Mouse (Mus musculus): Measurements from ENCODE around the gene Padi2.

Gene Padi2

GRCm38 (mm10) chr4:140959128-140959679, 53.1 kb downstream of the Padi2 start:
- no peak for DNase-seq (ENCODE audit: low read depth, low spot score)

- peak; percentile 50 for DNase-seq (ENCODE audit: low read depth, low spot score)
Observed at GRCm38 (mm10) chr4:140959715-140960479, 53.8 kb downstream of the Padi2 start.

- DNase-seq (ENCODE audit: low read depth, low spot score) = peak; percentile 99
Observed at GRCm38 (mm10) chr4:140960781-140961466, 54.8 kb downstream of the Padi2 start, which contains the start of gene Sdhb. Gene Sdhb, plus strand, starts transcription at chr4:140961203.

GRCm38 (mm10) chr4:140961467-140962206, 55.5 kb downstream of the Padi2 start:
- peak; percentile 53 for DNase-seq (ENCODE audit: low read depth, low spot score)

GRCm38 (mm10) chr4:140962207-140962909, 56.2 kb downstream of the Padi2 start:
- DNase-seq (ENCODE audit: low read depth, low spot score) = no peak

GRCm38 (mm10) chr4:140962950-140963349, 56.8 kb downstream of the Padi2 start:
- peak; percentile 69 for DNase-seq (ENCODE audit: low read depth, low spot score)

- no peak for DNase-seq (ENCODE audit: low read depth, low spot score)
Observed at GRCm38 (mm10) chr4:140963941-140964597, 57.9 kb downstream of the Padi2 start.

- DNase-seq (ENCODE audit: low read depth, low spot score) = peak; percentile 85
Observed at GRCm38 (mm10) chr4:140964620-140965019, 58.5 kb downstream of the Padi2 start.

GRCm38 (mm10) chr4:140967386-140968159, 61.4 kb downstream of the Padi2 start:
- peak; percentile 44 for DNase-seq (ENCODE audit: low read depth, low spot score)

- DNase-seq (ENCODE audit: low read depth, low spot score) = no peak
Observed at GRCm38 (mm10) chr4:140971691-140972090, 65.5 kb downstream of the Padi2 start.

- DNase-seq (ENCODE audit: low read depth, low spot score) = no peak
Observed at GRCm38 (mm10) chr4:140974408-140974807, 68.3 kb downstream of the Padi2 start.

- no peak for DNase-seq (ENCODE audit: low read depth, low spot score)
Observed at GRCm38 (mm10) chr4:140975356-140975755, 69.2 kb downstream of the Padi2 start.

- DNase-seq (ENCODE audit: low read depth, low spot score) = no peak
Observed at GRCm38 (mm10) chr4:140977278-140977677, 71.1 kb downstream of the Padi2 start.

GRCm38 (mm10) chr4:140977886-140978692, 71.9 kb downstream of the Padi2 start:
- DNase-seq (ENCODE audit: low read depth, low spot score) = no peak

GRCm38 (mm10) chr4:140981605-140982004, 75.5 kb downstream of the Padi2 start:
- peak; percentile 76 for DNase-seq (ENCODE audit: low read depth, low spot score)

- DNase-seq (ENCODE audit: low read depth, low spot score) = no peak
Observed at GRCm38 (mm10) chr4:140982808-140983207, 76.7 kb downstream of the Padi2 start.

- DNase-seq (ENCODE audit: low read depth, low spot score) = peak; percentile 28
Observed at GRCm38 (mm10) chr4:140983442-140983841, 77.3 kb downstream of the Padi2 start.

- no peak for DNase-seq (ENCODE audit: low read depth, low spot score)
Observed at GRCm38 (mm10) chr4:140984544-140984943, 78.4 kb downstream of the Padi2 start.

All from ES-CJ7 (cell line).